Mouse (Mus musculus) retina, postnatal 7 days (tissue): ENCODE data around the gene Naa16.

ENCODE experiments used
- DNase-seq: peaks from one replicate; pipeline ENCODE4 v3.0.0-alpha.2; 2012; ENCODE audit warnings: low read depth, low spot score

The Naa16 gene

DNA sequence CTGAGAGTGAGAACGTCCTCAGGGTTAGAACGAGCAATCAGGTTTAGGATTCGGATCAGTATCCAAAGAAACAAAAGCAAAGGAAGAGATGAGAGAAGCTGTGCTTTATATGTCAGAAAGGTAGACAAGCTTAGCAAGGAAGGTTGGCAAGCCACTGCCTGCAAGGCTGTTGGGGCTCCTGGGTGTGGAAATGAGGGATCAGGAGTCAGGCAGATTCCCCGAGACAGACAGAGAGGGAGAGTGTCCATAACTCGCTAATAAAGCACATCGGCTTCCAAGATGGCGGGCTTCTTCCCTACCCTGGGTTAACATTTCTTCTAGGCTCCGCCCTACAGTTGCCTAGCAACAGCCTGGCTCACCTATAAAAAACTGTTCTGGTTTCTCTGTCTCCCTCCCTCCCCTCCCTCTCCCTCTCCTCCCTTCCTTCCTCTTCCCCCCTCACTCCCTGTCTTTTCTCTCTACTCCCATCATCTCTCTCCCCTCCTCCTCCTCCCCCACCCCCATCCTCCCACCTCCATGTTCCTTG is 114.6 kb downstream of the Naa16 start:
- DNase-seq, result no peak

DNA sequence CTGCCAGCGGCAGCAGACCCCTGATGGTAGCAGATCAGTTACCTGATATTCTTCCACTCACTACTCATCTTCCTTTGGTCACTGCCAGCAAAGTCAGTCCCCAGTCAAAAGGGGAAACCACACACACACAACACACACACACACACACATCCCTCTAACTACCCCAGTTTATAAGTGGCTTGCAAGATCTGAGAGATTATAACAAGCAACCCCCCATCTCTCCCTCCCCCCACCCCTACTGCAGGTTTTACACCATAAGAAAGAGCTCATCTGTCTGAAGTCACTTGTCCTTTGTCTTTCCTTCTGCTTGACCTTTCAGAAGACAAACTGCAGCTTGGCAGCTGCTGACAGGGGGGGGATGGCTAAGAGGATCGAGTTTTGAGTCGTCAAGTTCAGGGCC is 115.1 kb downstream of the Naa16 start:
- no peak for DNase-seq
